Mouse (Mus musculus) midbrain, postnatal 0 days (tissue): ENCODE measurements at regions not wholly inside any gene's neighbourhood (a gene's known extent, or its start where the extent isn't known, plus 50 kb on each side); places are given as distances from the start of the nearest gene placed in this dataset.
A peak's percentile ranks its signal among the peaks of the same experiment; 100 is the strongest.

Experiments used
- ATAC-seq: fragments of 200-750 bp; cut with Nextera tagmentation; 2 replicates; pipeline ENCODE4 v1.8.0; 2017; ENCODE audit warnings: moderate number of reproducible peaks, mild to moderate bottlenecking, moderate TSS enrichment, moderate library complexity; ENCODE audit not compliant: low FRiP score
- DNase-seq: peaks from one replicate; pipeline ENCODE4 v3.0.0-alpha.2; 2015; ENCODE audit warnings: low spot score
- H3K27ac ChIP-seq: fragments of 300-500 bp; sonication (generic); 2 replicates; pipeline ENCODE4 v1.5.1; 2014; ENCODE audit warnings: low read depth, mild to moderate bottlenecking, low read length, mixed read lengths
- H3K27me3 ChIP-seq: fragments of 300-500 bp; sonication (generic); 2 replicates; pipeline ENCODE4 v1.6.1; 2014; ENCODE audit warnings: low read length, control low read depth, mixed read lengths; ENCODE audit not compliant: insufficient read depth
- H3K36me3 ChIP-seq: fragments of 300-500 bp; sonication (generic); 2 replicates; pipeline ENCODE4 v1.6.1; 2014; ENCODE audit warnings: low read length, control low read depth, mixed read lengths; ENCODE audit not compliant: insufficient read depth
- H3K4me1 ChIP-seq: fragments of 300-500 bp; sonication (generic); 2 replicates; pipeline ENCODE4 v1.6.1; 2014; ENCODE audit warnings: mild to moderate bottlenecking, control low read depth, antibody characterized with exemption, low read length, mixed read lengths; ENCODE audit not compliant: insufficient read depth
- H3K4me2 ChIP-seq: fragments of 300-500 bp; sonication (generic); 2 replicates; pipeline ENCODE4 v1.6.1; 2014; ENCODE audit warnings: low read depth, mild to moderate bottlenecking, low read length, mixed read lengths; ENCODE audit not compliant: poor library complexity, severe bottlenecking
- H3K4me3 ChIP-seq: fragments of 300-500 bp; sonication (generic); 2 replicates; pipeline ENCODE4 v1.5.1; 2014; ENCODE audit warnings: low read depth, mild to moderate bottlenecking, low read length, moderate library complexity
- H3K9ac ChIP-seq: fragments of 300-500 bp; sonication (generic); replicated peaks from 2 replicates; pipeline ENCODE4 v1.6.1; 2014; ENCODE audit warnings: mild to moderate bottlenecking, low read length, moderate library complexity, mixed read lengths; ENCODE audit not compliant: poor library complexity, severe bottlenecking
- H3K9me3 ChIP-seq: fragments of 300-500 bp; sonication (generic); 2 replicates; pipeline ENCODE4 v1.6.1; 2016; ENCODE audit warnings: low read length, control low read depth
- CTCF ChIP-seq: IDR thresholded peaks from 2 replicates; pipeline ENCODE4 v1.5.1; 2016; ENCODE audit warnings: antibody characterized with exemption, mild to moderate bottlenecking
- WGBS: fragments of 180-500 bp; shearing (Covaris S2); extraction: QIAGEN DNeasy Blood & Tissue Kit; methylation state at CpG from one replicate; pipeline ENCODE4 v1.1.7; 2014; 5-methylcytosine and 5-hydroxymethylcytosine counted together

DNA sequence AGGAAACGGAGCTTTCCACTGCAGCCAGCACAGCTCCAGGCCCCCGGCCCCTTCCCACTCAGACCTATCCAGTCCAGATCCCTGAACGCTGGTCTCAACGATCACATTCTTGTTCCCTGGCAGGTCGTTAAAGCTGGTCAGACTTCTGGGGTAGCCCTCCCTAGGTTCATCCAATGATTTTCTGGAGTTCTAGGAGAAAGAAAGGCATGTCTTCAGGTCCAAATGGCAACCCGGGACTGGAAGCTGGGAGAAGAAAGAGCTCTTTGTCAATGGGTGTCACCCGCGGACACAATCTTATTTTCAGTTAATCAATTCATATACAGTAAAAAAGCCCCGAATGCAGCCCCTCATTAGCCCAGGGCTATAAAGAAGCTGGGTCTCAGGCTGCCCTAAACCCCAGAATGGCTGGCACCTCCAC lies 315.8 kb downstream of the Rab28 start:
- no peak for ATAC-seq
- Histone ChIP-seq H3K4me1 (no peaks in the 10 kb centered on the region), H3K27me3 (no peaks in the 10 kb centered on the region), H3K36me3 (no peaks in the 10 kb centered on the region), H3K27ac (no peak overlapping the region), H3K4me3 (no peak overlapping the region), H3K9ac (no peak overlapping the region), H3K4me2 (no peak overlapping the region), H3K9me3 (no peaks in the 10 kb centered on the region)
- TF ChIP-seq CTCF, result no peak
- no peak for DNase-seq
- 62% methylated on average over 9 of the region's 9 CpGs for WGBS

DNA sequence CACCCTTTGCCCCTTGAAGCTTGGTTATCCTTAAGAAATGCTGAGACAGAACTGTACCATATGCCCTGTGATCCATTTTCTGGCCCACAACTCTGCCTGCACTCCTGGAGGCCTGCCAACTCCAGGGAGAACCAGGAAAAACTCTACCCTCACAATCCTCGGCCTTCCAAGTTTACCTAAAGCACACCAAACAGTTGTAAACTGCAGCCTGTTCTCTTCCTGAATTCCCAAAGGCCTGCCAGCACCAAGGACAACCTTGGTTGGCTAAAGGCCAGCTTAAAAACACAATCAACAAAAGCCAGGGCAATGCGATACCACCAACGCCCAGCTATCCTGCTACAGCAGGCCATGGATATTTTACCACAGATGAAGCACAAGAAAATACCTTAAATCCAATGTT lies 334.5 kb downstream of the Rab28 start:
- Histone ChIP-seq H3K4me2 (no peak overlapping the region), H3K9ac (no peak overlapping the region), H3K4me3 (no peak overlapping the region), H3K27me3 (no peaks in the 10 kb centered on the region), H3K36me3 (no peaks in the 10 kb centered on the region), H3K27ac (no peak overlapping the region), H3K4me1 (no peaks in the 10 kb centered on the region), H3K9me3 (no peaks in the 10 kb centered on the region)
- DNase-seq (no peak), ATAC-seq (no peak)
- TF ChIP-seq CTCF, result no peak
- WGBS, result 84% methylated on average over 3 of the region's 3 CpGs

DNA sequence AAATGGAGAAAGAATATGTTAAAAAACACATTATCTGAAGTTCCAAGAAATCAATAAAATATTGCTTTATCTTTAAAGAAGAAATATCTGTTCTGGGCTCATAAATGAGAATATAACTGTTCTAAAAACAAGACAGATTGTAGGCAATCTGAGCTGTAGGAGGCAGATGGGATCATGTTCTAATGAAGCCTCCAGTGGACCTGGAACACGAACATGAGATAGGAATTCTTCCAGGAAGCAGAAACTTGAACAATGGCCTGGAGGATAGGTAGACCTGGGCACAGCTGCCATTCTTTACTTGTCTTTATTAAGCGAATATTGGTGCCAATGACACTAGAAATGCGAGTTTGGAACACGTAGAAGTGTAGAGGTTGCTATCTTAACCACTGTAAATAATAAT lies 336.5 kb downstream of the Rab28 start:
- Histone ChIP-seq H3K27me3 (no peaks in the 10 kb centered on the region), H3K36me3 (no peaks in the 10 kb centered on the region), H3K9ac (no peak overlapping the region), H3K4me1 (no peaks in the 10 kb centered on the region), H3K4me2 (no peak overlapping the region), H3K27ac (no peak overlapping the region), H3K4me3 (no peak overlapping the region), H3K9me3 (no peaks in the 10 kb centered on the region)
- ATAC-seq (no peak), DNase-seq (no peak)
- WGBS, result 83% methylated on average over 4 of the region's 4 CpGs
- no peak for TF ChIP-seq CTCF

DNA sequence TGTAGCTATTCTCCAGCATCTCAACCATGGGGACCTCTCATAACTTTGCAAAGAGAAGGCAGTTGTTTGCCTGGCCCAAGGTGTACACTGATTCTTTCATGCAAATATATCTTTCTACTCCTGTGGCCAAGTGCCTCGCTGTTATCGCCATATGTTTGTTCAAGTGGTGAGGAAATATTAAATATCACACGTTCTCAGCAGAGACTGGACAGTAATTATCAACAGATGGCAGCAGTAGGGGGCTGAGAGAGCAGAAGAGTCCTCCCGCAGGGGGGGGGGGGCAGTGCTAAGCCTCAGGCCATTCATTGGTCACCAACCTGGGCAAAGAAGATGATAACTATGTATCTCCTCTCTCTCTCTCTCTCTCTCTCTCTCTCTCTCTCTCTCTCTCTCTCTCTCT lies 337.6 kb downstream of the Rab28 start:
- Histone ChIP-seq H3K9ac (no peak overlapping the region), H3K4me1 (no peaks in the 10 kb centered on the region), H3K4me2 (no peak overlapping the region), H3K36me3 (no peaks in the 10 kb centered on the region), H3K9me3 (no peaks in the 10 kb centered on the region), H3K27me3 (no peaks in the 10 kb centered on the region), H3K4me3 (no peak overlapping the region), H3K27ac (no peak overlapping the region)
- 67% methylated on average over 4 of the region's 4 CpGs for WGBS
- DNase-seq (peak; percentile 66), ATAC-seq (no peak)
- TF ChIP-seq CTCF, result no peak

DNA sequence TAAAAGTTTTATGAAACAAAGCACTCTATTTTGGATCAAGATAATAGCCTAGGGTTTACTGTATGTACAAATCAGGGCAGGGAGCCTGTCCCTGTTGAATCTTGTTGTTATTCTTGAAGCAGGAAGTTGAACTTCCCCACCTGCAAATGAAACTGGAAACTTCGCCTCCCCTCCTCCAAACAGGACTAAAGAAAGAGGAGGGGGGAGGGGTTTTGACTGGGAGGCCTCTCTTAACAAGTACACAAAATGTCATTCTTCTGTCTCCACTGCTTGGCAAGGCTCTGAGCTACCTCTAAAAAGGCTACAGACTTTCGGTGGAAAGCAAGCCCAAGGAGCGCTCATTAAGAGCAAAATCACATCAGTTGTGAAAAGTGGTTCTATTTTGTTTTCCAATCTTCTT lies 338.1 kb downstream of the Rab28 start:
- Histone ChIP-seq H3K27ac (no peak overlapping the region), H3K9me3 (no peaks in the 10 kb centered on the region), H3K27me3 (no peaks in the 10 kb centered on the region), H3K4me3 (no peak overlapping the region), H3K4me2 (no peak overlapping the region), H3K9ac (no peak overlapping the region), H3K4me1 (no peaks in the 10 kb centered on the region), H3K36me3 (no peaks in the 10 kb centered on the region)
- ATAC-seq (no peak), DNase-seq (no peak)
- WGBS, result 70% methylated on average over 3 of the region's 3 CpGs
- TF ChIP-seq CTCF, result no peak

DNA sequence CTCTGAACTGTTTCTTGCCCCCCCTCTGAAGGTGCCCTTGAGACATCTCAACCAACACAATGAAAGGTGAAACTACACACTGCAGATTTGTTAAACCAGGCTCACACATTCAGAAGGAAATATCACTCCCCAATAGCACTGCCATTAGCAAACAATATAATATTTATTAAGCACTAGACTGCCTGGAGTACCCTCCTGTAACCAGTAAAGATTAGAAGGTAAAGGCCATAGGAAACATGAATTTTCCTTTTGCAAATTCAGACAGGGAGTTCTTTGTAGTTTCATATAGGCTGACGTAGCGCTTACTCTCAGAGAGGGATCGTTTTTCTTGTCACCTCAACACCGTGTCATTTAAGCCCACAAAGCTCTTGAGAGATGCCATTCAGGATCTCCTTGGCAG lies 342.1 kb downstream of the Rab28 start:
- TF ChIP-seq CTCF, result no peak
- Histone ChIP-seq H3K4me1 (no peaks in the 10 kb centered on the region), H3K36me3 (no peaks in the 10 kb centered on the region), H3K4me2 (no peak overlapping the region), H3K27ac (no peak overlapping the region), H3K9ac (no peak overlapping the region), H3K4me3 (no peak overlapping the region), H3K9me3 (no peaks in the 10 kb centered on the region), H3K27me3 (no peaks in the 10 kb centered on the region)
- DNase-seq, result no peak
- no peak for ATAC-seq
- 81% methylated on average over 4 of the region's 4 CpGs for WGBS

DNA sequence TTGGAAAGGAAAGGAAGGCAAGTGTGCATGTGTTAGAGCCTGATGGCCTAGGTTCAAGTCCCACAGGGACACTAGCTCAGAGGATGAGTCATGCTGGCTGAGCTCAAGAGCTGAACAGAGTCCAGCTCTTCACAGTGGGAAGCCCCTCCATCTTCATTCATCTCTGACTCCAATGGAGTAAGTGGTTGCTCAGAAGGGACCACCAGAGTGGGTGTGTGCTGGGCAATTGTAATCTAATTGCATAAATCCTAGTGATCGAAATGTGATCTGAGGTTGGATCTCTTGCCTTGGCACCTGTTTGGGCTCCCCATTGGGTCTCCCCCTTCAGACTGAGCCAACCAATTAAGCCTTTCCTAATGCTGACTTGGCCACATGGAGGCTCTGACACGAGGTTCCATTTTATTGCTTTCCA lies 359.5 kb downstream of the Rab28 start:
- TF ChIP-seq CTCF, result no peak
- Histone ChIP-seq H3K27me3 (no peaks in the 10 kb centered on the region), H3K36me3 (no peaks in the 10 kb centered on the region), H3K9ac (no peak overlapping the region), H3K9me3 (no peaks in the 10 kb centered on the region), H3K27ac (no peak overlapping the region), H3K4me3 (no peak overlapping the region), H3K4me1 (no peaks in the 10 kb centered on the region), H3K4me2 (no peak overlapping the region)
- ATAC-seq (no peak), DNase-seq (peak; percentile 8)
- WGBS, result 67% methylated on average over 2 of the region's 2 CpGs
